Mouse (Mus musculus) CH12.LX (cell line): ENCODE measurements at regions not wholly inside any gene's neighbourhood (a gene's known extent, or its start where the extent isn't known, plus 50 kb on each side); places are given as distances from the start of the nearest gene placed in this dataset.

ENCODE experiments used
- DNase-seq: peaks from one replicate; pipeline ENCODE4 v3.0.0-alpha.2; 2013; ENCODE audit errors: extremely low read depth
- H3K27ac ChIP-seq: 2 replicates; pipeline ENCODE4 v1.5.1; 2012; ENCODE audit warnings: low read depth, mild to moderate bottlenecking, control low read depth, moderate library complexity; ENCODE audit not compliant: insufficient read depth
- H3K27me3 ChIP-seq: replicated peaks from 2 replicates; pipeline ENCODE3; 2012; ENCODE audit warnings: inconsistent platforms
- H3K36me3 ChIP-seq, 2 experiments: replicated peaks in 1 of 2; 2 replicates each; pipeline versions ENCODE3 to v1.6.1; 2012; ENCODE audit warnings: inconsistent platforms in 1 of 2, low read length in 1 of 2, mild to moderate bottlenecking in 1 of 2, mixed read lengths in 1 of 2, moderate library complexity in 1 of 2; ENCODE audit not compliant: control insufficient read depth in 1 of 2, insufficient read depth in 1 of 2
- H3K4me1 ChIP-seq, 2 experiments: 2 replicates each; pipeline ENCODE4 v1.6.1; 2012; ENCODE audit warnings: inconsistent platforms in 1 of 2, moderate library complexity in 1 of 2; ENCODE audit not compliant: insufficient read depth in 2 of 2, control insufficient read depth in 1 of 2
- H3K4me2 ChIP-seq: 2 replicates; pipeline ENCODE4 v1.6.1; 2012; ENCODE audit warnings: low read depth, mild to moderate bottlenecking, control low read depth; ENCODE audit not compliant: poor library complexity, insufficient read depth, severe bottlenecking
- H3K4me3 ChIP-seq, 3 experiments: fragments of 150-350 bp in 1 of 3; sonication (generic) in 1 of 3; replicated peaks in 1 of 3; 2 replicates each; pipeline versions ENCODE3 to v1.5.1; 2011 to 2012; ENCODE audit warnings: low read depth in 2 of 3, low read length in 2 of 3, mild to moderate bottlenecking in 2 of 3, moderate library complexity in 2 of 3, control low read depth in 1 of 3, improper control_type of control experiment in 1 of 3, inconsistent platforms in 1 of 3, mixed read lengths in 1 of 3; ENCODE audit not compliant: poor library complexity in 1 of 3
- H3K79me2 ChIP-seq: replicated peaks from 2 replicates; pipeline ENCODE4 v1.6.1; 2012; ENCODE audit warnings: mild to moderate bottlenecking, moderate library complexity; ENCODE audit not compliant: control insufficient read depth, poor library complexity, insufficient read depth, severe bottlenecking; ENCODE audit errors: extremely low read depth
- H3K9ac ChIP-seq: 2 replicates; pipeline ENCODE4 v1.6.1; 2012; ENCODE audit warnings: low read depth, mild to moderate bottlenecking, control low read depth, moderate library complexity; ENCODE audit not compliant: insufficient read depth
- H3K9me3 ChIP-seq: replicated peaks from 2 replicates; pipeline ENCODE3; 2012; ENCODE audit warnings: low read length, inconsistent platforms, mixed read lengths
- BHLHE40 ChIP-seq: IDR thresholded peaks from 2 replicates; pipeline ENCODE4 v1.6.1; 2011; ENCODE audit warnings: mild to moderate bottlenecking, low read depth, low read length, improper control_type of control experiment
- CHD1 ChIP-seq: IDR thresholded peaks from 2 replicates; pipeline ENCODE4 v1.6.1; 2012; ENCODE audit warnings: low read depth, low read length, improper control_type of control experiment, inconsistent platforms
- CHD2 ChIP-seq: IDR thresholded peaks from 2 replicates; pipeline ENCODE4 v1.6.1; 2011; ENCODE audit warnings: low read length, improper control_type of control experiment
- CTCF ChIP-seq, 2 experiments: IDR thresholded peaks in 1 of 2; conservative IDR thresholded peaks in 1 of 2; 2 replicates each; pipeline ENCODE4 v1.5.1; 2011 to 2012; ENCODE audit warnings: low read depth in 2 of 2, low read length in 2 of 2, improper control_type of control experiment in 1 of 2, inconsistent platforms in 1 of 2, mild to moderate bottlenecking in 1 of 2, moderate library complexity in 1 of 2
- ETS1 ChIP-seq: conservative IDR thresholded peaks from 2 replicates; pipeline ENCODE4 v1.6.1; 2012; ENCODE audit warnings: low read depth, mild to moderate bottlenecking, inconsistent platforms, low read length, improper control_type of control experiment, moderate library complexity
- IRF4 ChIP-seq: IDR thresholded peaks from 2 replicates; pipeline ENCODE4 v1.6.1; 2014; ENCODE audit warnings: low read depth, mild to moderate bottlenecking, inconsistent platforms, low read length, improper control_type of control experiment
- JUND ChIP-seq: conservative IDR thresholded peaks from 2 replicates; pipeline ENCODE4 v1.6.1; 2011; ENCODE audit warnings: low read depth, low read length, improper control_type of control experiment
- KAT2A ChIP-seq: IDR thresholded peaks from 2 replicates; pipeline ENCODE4 v1.6.1; 2012; ENCODE audit warnings: low read length, improper control_type of control experiment, inconsistent platforms; ENCODE audit not compliant: insufficient replicate concordance
- MAFK ChIP-seq: IDR thresholded peaks from 2 replicates; pipeline ENCODE4 v1.6.1; 2011; ENCODE audit warnings: low read length, improper control_type of control experiment; ENCODE audit not compliant: insufficient replicate concordance
- MAX ChIP-seq: IDR thresholded peaks from 2 replicates; pipeline ENCODE4 v1.6.1; 2011; ENCODE audit warnings: low read length, improper control_type of control experiment
- MAZ ChIP-seq: IDR thresholded peaks from 2 replicates; pipeline ENCODE4 v1.6.1; 2012; ENCODE audit warnings: low read depth, mild to moderate bottlenecking, inconsistent platforms, low read length, improper control_type of control experiment, moderate library complexity
- MEF2A ChIP-seq: IDR thresholded peaks from 2 replicates; pipeline ENCODE4 v1.6.1; 2014; ENCODE audit warnings: low read depth, mild to moderate bottlenecking, inconsistent platforms, low read length, improper control_type of control experiment, borderline replicate concordance
- MXI1 ChIP-seq: IDR thresholded peaks from 2 replicates; pipeline ENCODE4 v1.6.1; 2011; ENCODE audit warnings: mild to moderate bottlenecking, low read depth, low read length, improper control_type of control experiment
- MYC ChIP-seq: IDR thresholded peaks from 2 replicates; pipeline ENCODE4 v1.6.1; 2011; ENCODE audit warnings: low read depth, mild to moderate bottlenecking, improper control_type of control experiment, low read length
- NELFE ChIP-seq: IDR thresholded peaks from 2 replicates; pipeline ENCODE4 v1.6.1; 2011; ENCODE audit warnings: low read depth, low read length, improper control_type of control experiment
- RAD21 ChIP-seq: IDR thresholded peaks from 2 replicates; pipeline ENCODE4 v1.6.1; 2011; ENCODE audit warnings: low read depth, mild to moderate bottlenecking, low read length, improper control_type of control experiment, moderate library complexity
- RCOR1 ChIP-seq: conservative IDR thresholded peaks from 2 replicates; pipeline ENCODE4 v1.6.1; 2012; ENCODE audit warnings: low read depth, mild to moderate bottlenecking, inconsistent platforms, low read length, improper control_type of control experiment
- SIN3A ChIP-seq: IDR thresholded peaks from 2 replicates; pipeline ENCODE4 v1.6.1; 2012; ENCODE audit warnings: low read length, improper control_type of control experiment, inconsistent platforms
- TBP ChIP-seq: conservative IDR thresholded peaks from 2 replicates; pipeline ENCODE4 v1.6.1; 2011; ENCODE audit warnings: low read depth, low read length, improper control_type of control experiment
- TCF12 ChIP-seq: IDR thresholded peaks from 2 replicates; pipeline ENCODE4 v1.6.1; 2014; ENCODE audit warnings: low read depth, mild to moderate bottlenecking, inconsistent platforms, low read length, improper control_type of control experiment
- USF1 ChIP-seq: IDR thresholded peaks from 2 replicates; pipeline ENCODE4 v1.6.1; 2014; ENCODE audit warnings: low read depth, mild to moderate bottlenecking, inconsistent platforms, low read length, improper control_type of control experiment
- USF2 ChIP-seq: conservative IDR thresholded peaks from 2 replicates; pipeline ENCODE4 v1.6.1; 2011; ENCODE audit warnings: low read depth, low read length, improper control_type of control experiment
- ZC3H11A ChIP-seq: IDR thresholded peaks from 2 replicates; pipeline ENCODE4 v1.6.1; 2012; ENCODE audit warnings: low read depth, mild to moderate bottlenecking, inconsistent platforms, low read length, improper control_type of control experiment
- ZKSCAN1 ChIP-seq: IDR thresholded peaks from 2 replicates; pipeline ENCODE4 v1.6.1; 2012; ENCODE audit warnings: low read depth, inconsistent platforms, low read length, improper control_type of control experiment, borderline replicate concordance
- ZMIZ1 ChIP-seq: IDR thresholded peaks from 2 replicates; pipeline ENCODE4 v1.6.1; 2012; ENCODE audit warnings: low read depth, mild to moderate bottlenecking, inconsistent platforms, low read length, improper control_type of control experiment
- ZNF384 ChIP-seq: IDR thresholded peaks from 2 replicates; pipeline ENCODE4 v1.6.1; 2012; ENCODE audit warnings: low read depth, low read length, improper control_type of control experiment, inconsistent platforms
- dilution Hi-C: fragments of 300-500 bp; cut with MboI; formaldehyde crosslinking; loops from 2 replicates; pipeline ENCODE4 v1.14.3; 2020; ENCODE audit warnings: low sequenced_read_pairs; ENCODE audit not compliant: extremely low pct_unique_long_range_greater_than_20kb, extremely low pct_ligation_motif_present
- in situ Hi-C: fragments of 300-500 bp; cut with MboI; formaldehyde crosslinking; loops from 3 replicates; pipeline ENCODE4 v1.14.3; 2019; ENCODE audit warnings: low sequenced_read_pairs, low pct_ligation_motif_present, low pct_unique_long_range_greater_than_20kb, mixed read lengths

DNA sequence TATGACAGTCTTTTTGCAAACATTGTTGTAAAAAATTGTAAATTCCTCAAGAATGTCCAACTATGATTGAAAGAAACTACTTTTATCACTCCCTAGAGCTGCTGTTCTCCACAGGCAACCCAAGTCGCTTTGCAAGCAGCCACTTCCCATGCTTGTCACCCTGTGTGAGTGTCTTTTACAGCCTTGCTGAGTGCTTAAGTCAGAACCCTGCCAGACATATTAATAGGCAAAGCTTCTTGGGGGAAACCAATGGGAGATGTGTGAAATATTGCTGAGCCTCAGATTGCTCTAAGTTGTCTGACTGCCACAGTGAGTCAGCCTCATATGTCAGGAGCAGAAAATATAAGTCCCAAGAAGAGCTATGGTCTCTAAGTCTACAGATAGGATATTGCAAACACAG is 559.2 kb upstream of the Flrt2 start:
- no peaks in the 10 kb centered on the region for H3K36me3 ChIP-seq
- no peaks in the 10 kb centered on the region for H3K4me1 ChIP-seq
- H3K9ac ChIP-seq: no peak overlapping the region
- no peaks in the 10 kb centered on the region for H3K27me3 ChIP-seq
- no peak for DNase-seq
- in situ Hi-C loops (no loop called here), dilution Hi-C loops (no loop called here)
- no peak overlapping the region for H3K4me2 ChIP-seq
- no peak overlapping the region for H3K27ac ChIP-seq
- H3K79me2 ChIP-seq: no peaks in the 10 kb centered on the region
- no peak overlapping the region for H3K4me3 ChIP-seq
- H3K9me3 ChIP-seq: peaks cover 24% of the 10 kb centered on the region
- TF ChIP-seq JUND (no peak), TBP (no peak)

DNA sequence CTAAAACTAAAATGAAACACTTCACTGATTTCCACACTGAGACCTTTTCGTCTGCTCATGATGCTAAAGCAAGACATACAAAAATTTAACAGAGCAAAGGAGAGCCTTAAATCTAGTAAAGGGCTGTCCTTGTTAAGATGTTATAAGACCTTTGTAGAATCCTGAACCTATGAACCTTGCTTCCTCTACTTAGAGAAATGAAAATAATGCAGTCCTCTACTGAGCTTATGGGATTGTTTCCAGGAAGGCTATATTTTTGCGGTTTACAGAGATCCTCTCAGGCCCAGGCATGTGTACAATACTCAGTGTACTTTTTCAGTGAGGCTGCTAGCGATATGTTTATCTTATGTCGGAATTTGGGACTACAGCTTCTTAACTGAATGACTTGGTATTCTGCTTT is 558.5 kb upstream of the Flrt2 start:
- no peaks in the 10 kb centered on the region for H3K4me1 ChIP-seq
- in situ Hi-C loops: no loop called here
- no peak for DNase-seq
- no peaks in the 10 kb centered on the region for H3K79me2 ChIP-seq
- no peaks in the 10 kb centered on the region for H3K27me3 ChIP-seq
- H3K27ac ChIP-seq: no peak overlapping the region
- no peak overlapping the region for H3K4me2 ChIP-seq
- H3K9ac ChIP-seq: no peak overlapping the region
- no peak overlapping the region for H3K4me3 ChIP-seq
- peaks cover 25% of the 10 kb centered on the region for H3K9me3 ChIP-seq
- dilution Hi-C loops: no loop called here
- TF ChIP-seq SIN3A: no peak
- no peak for TF ChIP-seq MAX
- no peak for TF ChIP-seq CHD1
- TF ChIP-seq ZMIZ1: no peak
- TF ChIP-seq MEF2A: no peak
- no peak for TF ChIP-seq IRF4
- TF ChIP-seq MXI1: no peak
- no peak for TF ChIP-seq RAD21
- no peak for TF ChIP-seq ZNF384
- TF ChIP-seq ZC3H11A: no peak
- TF ChIP-seq ETS1: no peak
- no peak for TF ChIP-seq ZKSCAN1
- TF ChIP-seq JUND: no peak
- H3K36me3 ChIP-seq: no peaks in the 10 kb centered on the region

DNA sequence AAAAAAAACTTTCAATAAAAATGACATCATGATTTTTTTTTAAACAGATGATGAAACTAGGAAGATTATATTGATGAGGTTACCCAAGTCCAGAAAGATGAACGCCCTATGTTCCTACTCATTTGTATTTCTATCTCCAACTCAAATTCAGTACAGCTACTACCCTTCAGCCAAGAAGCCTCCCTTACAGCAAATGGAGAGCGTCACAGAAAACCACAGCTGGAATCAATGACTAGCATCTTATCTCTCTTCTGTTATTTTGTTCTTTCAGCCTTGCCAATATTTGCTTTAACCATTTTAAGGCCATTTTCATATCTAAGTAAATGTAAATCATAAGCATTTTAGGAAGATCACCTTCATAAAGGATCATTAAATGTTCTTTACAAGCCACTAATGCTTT is 553.9 kb upstream of the Flrt2 start:
- Histone ChIP-seq H3K79me2 (no peaks in the 10 kb centered on the region), H3K4me1 (no peaks in the 10 kb centered on the region), H3K4me3 (no peak overlapping the region), H3K27me3 (no peaks in the 10 kb centered on the region), H3K4me2 (no peak overlapping the region), H3K9ac (no peak overlapping the region), H3K27ac (no peak overlapping the region), H3K36me3 (no peaks in the 10 kb centered on the region), H3K9me3 (peaks cover 14% of the 10 kb centered on the region)
- in situ Hi-C loops: no loop called here
- TF ChIP-seq RCOR1 (no peak), CHD2 (no peak), MAFK (no peak), BHLHE40 (no peak), MXI1 (no peak), KAT2A (no peak), NELFE (no peak), JUND (no peak), MYC (no peak), ETS1 (no peak), TCF12 (no peak), USF2 (no peak), ZNF384 (no peak), IRF4 (no peak), USF1 (no peak), MAZ (no peak), CTCF (conservative IDR thresholded peaks at IDR 0.05 in 1 of 2, IDR thresholded peaks at IDR 0.05 in 1 of 2; ENCODE audit: low read depth in 2 of 2, low read length in 2 of 2) (no peak), ZKSCAN1 (no peak), CHD1 (no peak)
- DNase-seq: no peak
- dilution Hi-C loops: no loop called here
